Mouse (Mus musculus): ENCODE data around the gene Zswim8. TPM values are rescaled to one million over a fixed set of nuclear protein-coding genes. Genes with fewer than 3 reads are reported as not detected.

Gene Zswim8
- 21.6 and 24.3 TPM in 2 replicates for polyA plus RNA-seq (2014; fragmentation: Nextera tagmentation; extraction: Ambion mirVana)

GRCm38 (mm10) chr14:20707201-20708190 is at the start of gene Zswim8:
TSS of gene Zswim8 (plus strand) at chr14:20707552.
- H3K9ac ChIP-seq (replicated peaks; ENCODE audit: low read length): peak within 1 kb of the TSS; percentile 93
- peak; percentile 93 for DNase-seq (ENCODE audit: low spot score)
- H3K36me3 ChIP-seq (replicated peaks; ENCODE audit: control insufficient read depth, insufficient read depth, low read depth, low read length): peaks cover 2% of the 10 kb centered on the region; the same call in 1 of the 2 replicates
- ATAC-seq (replicated peaks; ENCODE audit: insufficient number of reproducible peaks, low FRiP score, low TSS enrichment, low read depth): peak; percentile 91
- H3K27me3 ChIP-seq (ENCODE audit: control insufficient read depth, insufficient read depth, low read length): no peaks in the 10 kb centered on the region
- under 1% methylated on average over 61 of the region's 80 CpGs for WGBS
- peak within 1 kb of the TSS; percentile 65 for H3K4me2 ChIP-seq (ENCODE audit: low read depth, low read length)
- H3K4me1 ChIP-seq (ENCODE audit: control insufficient read depth, insufficient read depth, low read length): no peaks in the 10 kb centered on the region; the same call in 1 of the 2 replicates
- 0 out of 2 replicates have a peak within 1 kb of the TSS, but pooled peaks have one; percentile 66 for H3K27ac ChIP-seq (replicated peaks; ENCODE audit: low read depth, low read length)
- peak within 1 kb of the TSS; percentile 94 for H3K4me3 ChIP-seq (ENCODE audit: low read depth, low read length)
- H3K9me3 ChIP-seq (replicated peaks; ENCODE audit: control insufficient read depth, low read length): no peaks in the 10 kb centered on the region

- ATAC-seq (replicated peaks; ENCODE audit: insufficient number of reproducible peaks, low FRiP score, low TSS enrichment, low read depth) (no peak), DNase-seq (ENCODE audit: low spot score) (peak; percentile 76)
- Histone ChIP-seq H3K9ac (replicated peaks; ENCODE audit: low read length) (no peak overlapping the region), H3K9me3 (replicated peaks; ENCODE audit: control insufficient read depth, low read length) (no peaks in the 10 kb centered on the region), H3K4me3 (ENCODE audit: low read depth, low read length) (no peak overlapping the region), H3K36me3 (replicated peaks; ENCODE audit: control insufficient read depth, insufficient read depth, low read depth, low read length) (no peaks in the 10 kb centered on the region), H3K27me3 (ENCODE audit: control insufficient read depth, insufficient read depth, low read length) (peaks cover 2% of the 10 kb centered on the region; the same call in 1 of the 2 replicates), H3K4me2 (ENCODE audit: low read depth, low read length) (no peak overlapping the region), H3K4me1 (ENCODE audit: control insufficient read depth, insufficient read depth, low read length) (no peaks in the 10 kb centered on the region), H3K27ac (replicated peaks; ENCODE audit: low read depth, low read length) (no peak overlapping the region)
These were observed 49.0 kb upstream of the Zswim8 start for GRCm38 (mm10) chr14:20658326-20658725.

- no peak for DNase-seq (ENCODE audit: low spot score)
- Histone ChIP-seq H3K4me1 (ENCODE audit: control insufficient read depth, insufficient read depth, low read length) (no peaks in the 10 kb centered on the region), H3K4me2 (ENCODE audit: low read depth, low read length) (no peak overlapping the region), H3K4me3 (ENCODE audit: low read depth, low read length) (no peak overlapping the region), H3K27me3 (ENCODE audit: control insufficient read depth, insufficient read depth, low read length) (peaks cover 2% of the 10 kb centered on the region; the same call in 1 of the 2 replicates), H3K9me3 (replicated peaks; ENCODE audit: control insufficient read depth, low read length) (no peaks in the 10 kb centered on the region), H3K9ac (replicated peaks; ENCODE audit: low read length) (no peak overlapping the region), H3K36me3 (replicated peaks; ENCODE audit: control insufficient read depth, insufficient read depth, low read depth, low read length) (no peaks in the 10 kb centered on the region), H3K27ac (replicated peaks; ENCODE audit: low read depth, low read length) (no peak overlapping the region)
- WGBS: 85% methylated on average over 6 of the region's 6 CpGs
- ATAC-seq (replicated peaks; ENCODE audit: insufficient number of reproducible peaks, low FRiP score, low TSS enrichment, low read depth): no peak
These were observed 48.5 kb upstream of the Zswim8 start for GRCm38 (mm10) chr14:20658902-20659301.

GRCm38 (mm10) chr14:20659687-20660086 is 47.7 kb upstream of the Zswim8 start:
- no peak for DNase-seq (ENCODE audit: low spot score)
- Histone ChIP-seq H3K4me1 (ENCODE audit: control insufficient read depth, insufficient read depth, low read length) (no peaks in the 10 kb centered on the region), H3K4me2 (ENCODE audit: low read depth, low read length) (no peak overlapping the region), H3K9ac (replicated peaks; ENCODE audit: low read length) (no peak overlapping the region), H3K27me3 (ENCODE audit: control insufficient read depth, insufficient read depth, low read length) (peaks cover 2% of the 10 kb centered on the region; the same call in 1 of the 2 replicates), H3K27ac (replicated peaks; ENCODE audit: low read depth, low read length) (no peak overlapping the region), H3K9me3 (replicated peaks; ENCODE audit: control insufficient read depth, low read length) (no peaks in the 10 kb centered on the region), H3K36me3 (replicated peaks; ENCODE audit: control insufficient read depth, insufficient read depth, low read depth, low read length) (no peaks in the 10 kb centered on the region), H3K4me3 (ENCODE audit: low read depth, low read length) (no peak overlapping the region)
- no peak for ATAC-seq (replicated peaks; ENCODE audit: insufficient number of reproducible peaks, low FRiP score, low TSS enrichment, low read depth)
- 95% methylated on average over 7 of the region's 7 CpGs for WGBS

- ATAC-seq (replicated peaks; ENCODE audit: insufficient number of reproducible peaks, low FRiP score, low TSS enrichment, low read depth) (peak; percentile 81), DNase-seq (ENCODE audit: low spot score) (peak; percentile 100)
- peak overlapping the region; percentile 81 for H3K9ac ChIP-seq (replicated peaks; ENCODE audit: low read length)
- H3K4me2 ChIP-seq (ENCODE audit: low read depth, low read length): peak overlapping the region; percentile 88
- peak overlapping the region; percentile 62 for H3K4me3 ChIP-seq (ENCODE audit: low read depth, low read length)
- H3K36me3 ChIP-seq (replicated peaks; ENCODE audit: control insufficient read depth, insufficient read depth, low read depth, low read length): no peaks in the 10 kb centered on the region
- no peaks in the 10 kb centered on the region for H3K9me3 ChIP-seq (replicated peaks; ENCODE audit: control insufficient read depth, low read length)
- H3K4me1 ChIP-seq (ENCODE audit: control insufficient read depth, insufficient read depth, low read length): no peaks in the 10 kb centered on the region
- H3K27me3 ChIP-seq (ENCODE audit: control insufficient read depth, insufficient read depth, low read length): peaks cover 2% of the 10 kb centered on the region; the same call in 1 of the 2 replicates
- peak overlapping the region; percentile 70 for H3K27ac ChIP-seq (replicated peaks; ENCODE audit: low read depth, low read length)
- WGBS: 2% methylated on average over 52 of the region's 52 CpGs
These were observed 46.3 kb upstream of the Zswim8 start for GRCm38 (mm10) chr14:20660827-20661660.

- H3K4me3 ChIP-seq (ENCODE audit: low read depth, low read length): peak overlapping the region; percentile 62
- peak overlapping the region; percentile 88 for H3K4me2 ChIP-seq (ENCODE audit: low read depth, low read length)
- H3K36me3 ChIP-seq (replicated peaks; ENCODE audit: control insufficient read depth, insufficient read depth, low read depth, low read length): no peaks in the 10 kb centered on the region
- ATAC-seq (replicated peaks; ENCODE audit: insufficient number of reproducible peaks, low FRiP score, low TSS enrichment, low read depth) (no peak), DNase-seq (ENCODE audit: low spot score) (peak; percentile 31)
- WGBS: 8% methylated on average over 19 of the region's 19 CpGs
- peak overlapping the region; percentile 70 for H3K27ac ChIP-seq (replicated peaks; ENCODE audit: low read depth, low read length)
- peak overlapping the region; percentile 81 for H3K9ac ChIP-seq (replicated peaks; ENCODE audit: low read length)
- H3K27me3 ChIP-seq (ENCODE audit: control insufficient read depth, insufficient read depth, low read length): peaks cover 2% of the 10 kb centered on the region; the same call in 1 of the 2 replicates
- H3K9me3 ChIP-seq (replicated peaks; ENCODE audit: control insufficient read depth, low read length): no peaks in the 10 kb centered on the region
- H3K4me1 ChIP-seq (ENCODE audit: control insufficient read depth, insufficient read depth, low read length): no peaks in the 10 kb centered on the region
These were observed 45.6 kb upstream of the Zswim8 start for GRCm38 (mm10) chr14:20661661-20662331.

- peaks cover 2% of the 10 kb centered on the region; the same call in 1 of the 2 replicates for H3K27me3 ChIP-seq (ENCODE audit: control insufficient read depth, insufficient read depth, low read length)
These were observed 44.6 kb upstream of the Zswim8 start for GRCm38 (mm10) chr14:20662740-20663139.

More at GRCm38 (mm10) chr14:20662740-20663139, 44.6 kb upstream of the Zswim8 start:
- ATAC-seq (replicated peaks; ENCODE audit: insufficient number of reproducible peaks, low FRiP score, low TSS enrichment, low read depth): no peak
- no peak overlapping the region for H3K9ac ChIP-seq (replicated peaks; ENCODE audit: low read length)
- 82% methylated on average over 3 of the region's 3 CpGs for WGBS
- H3K36me3 ChIP-seq (replicated peaks; ENCODE audit: control insufficient read depth, insufficient read depth, low read depth, low read length): no peaks in the 10 kb centered on the region
- H3K27ac ChIP-seq (replicated peaks; ENCODE audit: low read depth, low read length): no peak overlapping the region
- H3K9me3 ChIP-seq (replicated peaks; ENCODE audit: control insufficient read depth, low read length): no peaks in the 10 kb centered on the region
- no peak overlapping the region for H3K4me3 ChIP-seq (ENCODE audit: low read depth, low read length)
- DNase-seq (ENCODE audit: low spot score): no peak
- H3K4me1 ChIP-seq (ENCODE audit: control insufficient read depth, insufficient read depth, low read length): no peaks in the 10 kb centered on the region
- no peak overlapping the region for H3K4me2 ChIP-seq (ENCODE audit: low read depth, low read length)
